Mouse (Mus musculus) megakaryocyte, embryonic 14.5 days (primary cell): ENCODE results near the gene Hspg2.

Experiments used
- FLI1 ChIP-seq: IDR thresholded peaks from 2 replicates; pipeline ENCODE4 v1.6.1; 2012; ENCODE audit warnings: low read length, inconsistent platforms, mixed read lengths
- GATA1 ChIP-seq: IDR thresholded peaks from 3 replicates; pipeline ENCODE4 v1.6.1; 2012; ENCODE audit warnings: mixed read lengths, low read length, inconsistent platforms, borderline replicate concordance

- TF ChIP-seq GATA1 (no peak), FLI1 (no peak)
Measured at GRCm38 (mm10) chr4:137597098-137597630, 128.6 kb downstream of the Hspg2 start.
